Mouse (Mus musculus) gastrocnemius, adult 8-10 months (tissue): ENCODE data around the gene Shbg. TPM values are rescaled to one million over a fixed set of nuclear protein-coding genes. Genes with fewer than 3 reads are reported as not detected.

Source experiments
- DNase-seq, 2 experiments: peaks; one replicate each; pipeline ENCODE4 v3.0.0; 2022; ENCODE audit warnings: low spot score in 2 of 2
- microRNA-seq: library from miRNA; unstranded; fragments of <30 nt; microRNA quantifications from one replicate; pipeline ENCODE4 v1.2.0, GENCODE M21; 2022
- total RNA-seq, 4 experiments: library from RNA; stranded (reverse); gene quantifications; 2 replicates each; pipeline ENCODE4 v1.2.4; 2022

Shbg gene
- total RNA-seq, 4 experiments from 2014 or later: not detected

GRCm38 (mm10) chr11:69575220-69575619 lies 42.5 kb downstream of the Shbg start:
- DNase-seq: no peak

- DNase-seq: no peak
Observed at GRCm38 (mm10) chr11:69565131-69565530, 52.6 kb downstream of the Shbg start.

Small RNA genes lying within 50 kb of the gene (microRNA-seq; reads per million reads assigned to microRNA genes)
- 4.2 reads per million for gene Mir1934
- not detected for gene Mir467f

Other genes starting within 250 kb of the Shbg start
- 1 to 10 TPM; 4.2 to 9.0 (median 5.5) TPM for gene Chd3, start 248.5 kb downstream of the Shbg start, total RNA-seq
- gene Naa38, start 222.4 kb downstream of the Shbg start, total RNA-seq: 10 to 100 TPM; 73.2 to 78.1 (median 75.7) TPM
- 10 to 100 TPM; 33.2 to 38.0 (median 36.7) TPM for gene Cyb5d1, start 222.3 kb downstream of the Shbg start, total RNA-seq
- gene Tmem88, start 219.7 kb downstream of the Shbg start, total RNA-seq: 1 to 10 TPM; 4.1 to 4.6 (median 4.1) TPM
- gene Kdm6b, start 204.2 kb downstream of the Shbg start, total RNA-seq: 10 to 100 TPM; 19.1 to 22.9 (median 20.8) TPM
- under 1 TPM in 3 of 4 experiments, not detected in 1; 0.02 to 0.68 (median 0.05) TPM for gene Dnah2, start 68.8 kb downstream of the Shbg start, total RNA-seq
- gene Efnb3, start 57.7 kb downstream of the Shbg start, total RNA-seq: under 1 TPM; 0.31 to 0.46 (median 0.35) TPM
- gene Wrap53, start 37.6 kb downstream of the Shbg start, total RNA-seq: 1 to 10 TPM; 3.3 to 4.4 (median 3.7) TPM
- gene Trp53, start 37.5 kb downstream of the Shbg start, total RNA-seq: 10 to 100 TPM; 12.6 to 17.2 (median 13.8) TPM
- gene Atp1b2, start 12.0 kb downstream of the Shbg start, total RNA-seq: 100 to 1,000 TPM; 333 to 372 (median 353) TPM
- 1 to 10 TPM; 1.4 to 3.8 (median 2.7) TPM for gene Sat2, start 4.1 kb upstream of the Shbg start, total RNA-seq
- gene Fxr2, start 15.1 kb upstream of the Shbg start, total RNA-seq: 100 to 1,000 TPM; 104 to 114 (median 108) TPM
- not detected for gene Sox15, start 37.4 kb upstream of the Shbg start, total RNA-seq
- 1 to 10 TPM; 7.3 to 8.8 (median 8.3) TPM for gene Mpdu1, start 44.7 kb upstream of the Shbg start, total RNA-seq
- gene Cd68, start 48.2 kb upstream of the Shbg start, total RNA-seq: 1 to 10 TPM in 3 of 4 experiments, under 1 TPM in 1; 0.73 to 3.7 (median 1.4) TPM
- gene Eif4a1, start 54.5 kb upstream of the Shbg start, total RNA-seq: 100 to 1,000 TPM in 1 of 4 experiments, 10 to 100 TPM in 3; 81.9 to 109 (median 91.5) TPM
- 10 to 100 TPM; 25.7 to 29.4 (median 28.3) TPM for gene Senp3, start 64.2 kb upstream of the Shbg start, total RNA-seq
- under 1 TPM in 3 of 4 experiments, not detected in 1; 0.48 to 0.56 (median 0.54) TPM for gene Tnfsf13, start 67.9 kb upstream of the Shbg start, total RNA-seq
- gene Tnfsf12, start 77.9 kb upstream of the Shbg start, total RNA-seq: 1 to 10 TPM; 6.0 to 9.0 (median 7.1) TPM
- 1 to 10 TPM; 1.3 to 1.7 (median 1.6) TPM for gene Tnfsfm13, start 78.2 kb upstream of the Shbg start, total RNA-seq
- 10 to 100 TPM; 27.8 to 38.4 (median 35.3) TPM for gene Polr2a, start 140.7 kb upstream of the Shbg start, total RNA-seq
- not detected for gene Slc35g3, start 144.1 kb upstream of the Shbg start, total RNA-seq
- gene Zbtb4, start 148.0 kb upstream of the Shbg start, total RNA-seq: 10 to 100 TPM; 35.6 to 40.3 (median 38.5) TPM
- 10 to 100 TPM; 25.2 to 33.8 (median 28.9) TPM for gene Chrnb1, start 178.0 kb upstream of the Shbg start, total RNA-seq
- gene Fgf11, start 184.0 kb upstream of the Shbg start, total RNA-seq: 1 to 10 TPM; 2.5 to 5.8 (median 4.0) TPM
- gene Tmem102, start 187.7 kb upstream of the Shbg start, total RNA-seq: under 1 TPM; 0.17 to 0.31 (median 0.24) TPM
- gene Gm39566, start 197.4 kb upstream of the Shbg start, total RNA-seq: not detected
- not detected for gene Spem2, start 200.6 kb upstream of the Shbg start, total RNA-seq
- not detected for gene Spem1, start 204.3 kb upstream of the Shbg start, total RNA-seq
- gene Nlgn2, start 219.9 kb upstream of the Shbg start, total RNA-seq: 1 to 10 TPM; 1.3 to 2.4 (median 1.7) TPM
- gene Tmem256, start 220.6 kb upstream of the Shbg start, total RNA-seq: 100 to 1,000 TPM; 143 to 214 (median 181) TPM
- gene Plscr3, start 228.5 kb upstream of the Shbg start, total RNA-seq: 10 to 100 TPM in 2 of 4 experiments, 1 to 10 TPM in 2; 8.7 to 10.6 (median 9.4) TPM
- gene Tnk1, start 240.8 kb upstream of the Shbg start, total RNA-seq: under 1 TPM in 1 of 4 experiments, not detected in 3; 0.31 TPM